Mouse (Mus musculus) lung, postnatal 36 days (tissue): ENCODE measurements around the gene Zfp804a.

Source experiments
- DNase-seq: peaks from one replicate; pipeline ENCODE4 v3.0.0; 2022; ENCODE audit warnings: mixed read lengths

Gene Zfp804a

DNA sequence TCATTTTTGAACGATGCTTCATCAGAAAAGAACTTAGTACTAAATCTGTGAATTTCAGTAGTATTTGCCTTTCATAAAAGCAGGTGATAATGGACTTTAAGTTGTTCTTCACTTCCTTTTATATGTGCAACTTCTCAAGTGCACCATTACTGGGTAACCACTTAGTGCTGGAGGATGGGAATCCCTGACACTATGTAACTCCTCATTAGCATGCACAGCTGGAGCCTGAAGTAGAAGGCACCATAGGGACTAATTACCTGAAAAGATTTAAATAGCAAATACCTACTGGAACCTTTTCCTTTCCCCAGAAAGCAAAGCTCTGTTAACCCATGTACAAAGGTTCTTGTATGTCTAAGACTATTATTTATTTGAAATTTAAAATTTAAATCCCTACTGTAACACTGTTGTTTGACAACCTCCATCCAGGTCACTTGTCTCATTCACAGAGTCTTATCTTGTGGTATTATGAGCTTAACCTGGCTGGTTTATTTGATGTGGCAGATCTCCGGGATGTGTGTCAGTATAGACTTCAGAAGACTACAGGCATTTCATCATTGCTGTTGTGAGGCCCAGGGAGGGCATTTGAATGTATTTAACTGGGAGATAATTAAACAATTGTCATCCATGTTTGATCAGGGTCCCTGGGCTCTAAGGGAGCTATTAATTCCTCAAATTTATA lies 229.7 kb downstream of the Zfp804a start:
- DNase-seq: no peak

DNA sequence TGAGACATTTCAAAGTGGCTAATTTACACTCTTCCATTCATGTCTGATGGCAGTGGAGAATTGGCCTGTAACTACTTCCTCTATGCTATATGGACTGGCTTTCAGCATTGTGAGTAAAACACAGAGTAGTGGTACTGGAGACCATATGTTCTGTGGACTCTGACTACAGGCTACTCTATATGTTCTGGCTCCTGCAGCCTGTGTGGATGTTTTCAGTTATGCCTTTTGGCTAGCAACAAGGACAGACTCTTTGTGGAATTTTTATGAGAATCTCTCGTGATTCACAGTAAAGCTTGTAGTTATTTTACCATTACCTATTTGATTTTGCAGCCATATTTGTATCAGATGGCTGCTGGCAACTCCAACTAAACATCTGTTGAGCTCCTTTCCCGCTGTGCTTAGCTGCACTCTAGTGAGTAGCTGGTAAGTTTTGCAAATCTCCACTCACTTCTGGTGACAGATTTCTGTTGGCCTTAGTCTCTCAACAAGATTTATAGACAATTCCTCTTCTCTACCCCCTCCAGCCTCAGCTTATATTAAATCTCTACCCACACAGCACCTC lies 242.0 kb downstream of the Zfp804a start:
- DNase-seq: no peak
